Mouse (Mus musculus) Patski (cell line): Measurements from ENCODE around the gene Celsr2. TPM values are rescaled to one million over a fixed set of nuclear protein-coding genes. Genes with fewer than 3 reads are reported as not detected.
A peak's percentile ranks its signal among the peaks of the same experiment; 100 is the strongest.

Source experiments
- ATAC-seq: fragments of 100-300 bp; one replicate; pipeline ENCODE4 v1.8.0; 2021
- CTCF ChIA-PET: fragments of 350-600 bp; sonication (Branson Sonifier 250); formaldehyde crosslinking; loops from one replicate; lab custom pipeline; 2022; ENCODE audit warnings: inconsistent platforms; lab: Charles Lee
- POLR2A ChIA-PET: fragments of 350-600 bp; sonication (Branson Sonifier 250); formaldehyde crosslinking; loops from one replicate; lab custom pipeline; 2022; ENCODE audit warnings: antibody characterized with exemption, inconsistent platforms; lab: Charles Lee
- DNase-seq: peaks from one replicate; pipeline ENCODE4 v3.0.0-alpha.2; 2011; ENCODE audit warnings: low read depth, low spot score
- H3K27me3 ChIP-seq: fragments of 371-371 bp; one replicate; pipeline ENCODE4 v1.5.1; 2021
- CTCF ChIP-seq: fragments of 100-300 bp; IDR thresholded peaks from one replicate; pipeline ENCODE4 v1.5.1; 2021
- in situ Hi-C: fragments of 300-500 bp; cut with MboI; formaldehyde crosslinking; loops from 3 replicates; pipeline ENCODE4 v1.11.1; 2018; ENCODE audit warnings: low pct_unique_long_range_greater_than_20kb, mixed read lengths
- polyA plus RNA-seq: library from polyadenylated mRNA; unstranded; gene quantifications from one replicate; pipeline ENCODE4 v1.2.3, GENCODE M21; 2021

Celsr2 gene
- polyA plus RNA-seq, 1 experiment from 2014 or later = 90.1 TPM

DNA sequence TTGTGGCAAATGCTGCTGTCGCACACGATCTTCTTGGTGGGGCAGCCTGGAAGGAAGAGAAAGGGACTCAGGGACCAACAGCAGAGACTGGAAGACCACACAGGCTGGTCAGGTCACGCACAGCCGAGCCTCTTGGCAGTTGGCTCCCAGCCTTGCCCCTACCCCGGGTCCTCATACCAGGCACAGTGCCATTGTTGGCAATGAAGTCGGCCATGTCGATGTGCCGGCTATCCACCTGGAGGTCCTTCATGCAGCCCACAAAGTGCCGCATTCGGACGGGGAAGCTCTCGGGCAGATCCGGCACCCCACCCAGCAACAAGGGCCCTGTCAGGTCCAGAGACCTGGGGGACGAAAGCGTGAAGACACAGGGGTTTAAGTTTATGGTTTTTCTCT, 12.8 kb downstream of the Celsr2 start:
- ATAC-seq = peak; percentile 1
- no peaks in the 10 kb centered on the region for H3K27me3 ChIP-seq
- ChIA-PET CTCF (interaction anchor here (1.2 to 5.7 kb wide), 14 partner anchors 9 to 221 kb away, joined by 3 to 37 read pairs (median 6); partner anchors contain the start of genes Sars and Taf13), POLR2A (interaction anchor here (0.5 to 5.6 kb wide), 6 partner anchors 9 to 161 kb away, joined by 3 to 27 read pairs (median 6); partner anchors contain the start of gene Sars)
- DNase-seq = no peak
- no peak for TF ChIP-seq CTCF
- in situ Hi-C loops = loop anchor here (5.0 kb wide), 1 partner anchor 160 kb away; the partner anchor contains the start of gene Tmem167b

DNA sequence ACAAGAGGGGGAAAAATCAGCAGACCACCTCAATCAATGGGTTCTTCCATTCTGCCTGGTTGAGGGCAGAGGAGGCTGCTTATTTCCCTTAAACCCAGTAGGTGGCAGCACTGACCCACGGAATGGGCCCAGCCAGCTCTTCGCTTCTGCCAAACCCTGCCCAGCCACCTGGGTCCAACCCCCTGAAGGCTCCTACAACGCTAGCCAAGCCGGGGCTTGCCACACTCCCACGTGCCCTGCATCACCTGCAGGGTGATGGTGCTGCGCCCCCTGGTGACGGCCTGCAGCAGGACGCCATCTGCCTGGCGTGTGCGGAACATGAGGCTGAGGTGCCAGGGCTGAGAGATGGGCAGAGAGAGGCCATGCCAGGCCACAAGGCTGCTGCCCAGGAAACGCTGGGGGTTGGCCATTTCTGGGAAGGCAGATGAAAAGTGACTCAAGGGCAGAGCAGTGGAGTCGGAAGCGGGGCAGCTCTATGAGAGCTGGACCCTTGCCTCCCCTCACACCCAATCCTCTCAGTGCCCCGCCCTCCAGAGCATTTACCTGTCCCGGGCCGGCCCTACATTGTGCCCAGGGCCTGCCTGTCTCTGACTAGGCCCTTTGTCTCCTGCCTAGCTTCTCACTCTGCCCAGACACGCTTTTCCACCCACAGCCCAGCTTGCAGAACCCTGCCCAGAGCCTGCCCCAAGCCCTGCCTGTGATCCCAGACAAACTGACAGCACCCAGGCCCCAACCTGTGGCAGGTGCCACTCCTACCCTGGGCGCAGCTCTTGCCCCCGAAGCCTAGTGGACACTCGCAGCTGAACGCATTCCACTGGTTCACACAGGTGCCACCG, 13.4 kb downstream of the Celsr2 start:
- ChIA-PET CTCF (interaction anchor here (0.6 to 5.7 kb wide), 29 partner anchors 9 to 259 kb away, joined by 3 to 37 read pairs (median 4); partner anchors contain the start of genes Celsr2, Psrc1, Sars and Taf13), POLR2A (interaction anchor here (0.5 to 5.6 kb wide), 9 partner anchors 9 to 161 kb away, joined by 3 to 27 read pairs (median 4); partner anchors contain the start of gene Sars)
- ATAC-seq (peak; percentile 92), DNase-seq (peak; percentile 98)
- no peak for TF ChIP-seq CTCF
- in situ Hi-C loops = loop anchor here (5.0 kb wide), 1 partner anchor 160 kb away; the partner anchor contains the start of gene Tmem167b
- no peaks in the 10 kb centered on the region for H3K27me3 ChIP-seq

DNA sequence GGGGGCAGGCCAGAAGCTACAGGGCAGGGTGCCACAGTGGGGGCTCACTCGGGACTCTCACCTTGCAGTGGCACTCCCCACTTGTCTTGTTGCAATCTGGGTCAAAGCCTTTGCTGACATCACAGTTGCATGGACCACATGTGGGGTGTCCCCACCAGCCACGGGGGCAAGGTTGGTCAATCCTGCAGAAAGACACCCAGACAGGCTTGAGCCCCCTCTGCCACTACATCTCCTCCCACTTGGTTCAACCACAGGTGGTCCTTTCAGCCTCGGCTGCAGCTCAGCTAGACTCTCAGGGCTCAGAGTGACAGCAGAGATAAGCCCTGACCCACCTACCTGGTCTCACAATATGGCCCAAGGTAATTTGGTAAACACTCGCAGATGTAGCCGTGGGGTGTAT, 14.9 kb downstream of the Celsr2 start:
- H3K27me3 ChIP-seq = no peaks in the 10 kb centered on the region
- CTCF ChIA-PET = interaction anchor here (1.0 to 5.7 kb wide), 14 partner anchors 10 to 260 kb away, joined by 3 to 37 read pairs (median 6); partner anchors contain the start of genes Celsr2, Psrc1 and Tmem167b
- TF ChIP-seq CTCF = no peak
- POLR2A ChIA-PET = interaction anchor here (1.2 to 5.6 kb wide), 3 partner anchors 13 to 44 kb away, joined by 3 to 27 read pairs (median 25); partner anchors contain the start of gene Sars
- no peak for ATAC-seq
- in situ Hi-C loops = loop anchor here (5.0 kb wide), 1 partner anchor 162 kb away; the partner anchor contains the start of gene Tmem167b
- DNase-seq = no peak

DNA sequence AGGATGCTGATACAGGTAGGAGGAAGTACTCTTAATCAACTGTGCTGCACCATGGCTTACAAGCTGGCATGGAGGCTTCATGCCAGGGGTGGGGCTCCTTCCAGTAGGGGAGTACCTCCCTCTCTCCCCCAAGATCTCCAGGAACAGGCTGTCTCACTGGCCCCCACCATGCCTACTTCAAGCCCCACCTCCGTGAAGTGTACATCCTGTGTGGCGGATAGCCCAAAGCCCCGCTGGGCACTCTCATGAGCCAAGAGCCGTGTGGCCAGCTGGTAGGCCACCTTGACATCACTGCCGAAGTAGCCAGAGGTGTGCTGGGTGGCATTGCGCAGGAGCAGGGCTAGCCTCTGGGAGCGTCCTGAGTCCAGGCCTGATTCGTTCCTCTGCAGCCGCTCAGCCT, 17.1 kb downstream of the Celsr2 start:
- DNase-seq = no peak
- in situ Hi-C loops = loop anchor here (5.0 kb wide), 1 partner anchor 64 kb away; no protein-coding TSS in a partner anchor
- ChIA-PET CTCF (interaction anchor here (1.1 to 2.2 kb wide), 2 partner anchors 10 to 164 kb away, joined by 3 to 9 read pairs; partner anchors contain the start of gene Tmem167b), POLR2A (no interaction called here)
- TF ChIP-seq CTCF = no peak
- H3K27me3 ChIP-seq = no peaks in the 10 kb centered on the region
- ATAC-seq = no peak

- POLR2A ChIA-PET = interaction anchor here (0.6 kb wide), 1 partner anchor 234 kb away, joined by 4 read pairs; no protein-coding TSS in a partner anchor
- in situ Hi-C loops = no loop called here
- no peak for ATAC-seq
- H3K27me3 ChIP-seq = no peaks in the 10 kb centered on the region
- TF ChIP-seq CTCF = no peak
- CTCF ChIA-PET = interaction anchor here (0.7 to 1.4 kb wide), 2 partner anchors 9 to 66 kb away, joined by 3 to 7 read pairs; no protein-coding TSS in a partner anchor
- DNase-seq = no peak
Measured at GRCm38 (mm10) chr3:108392793-108393192, 22.6 kb downstream of the Celsr2 start.

DNA sequence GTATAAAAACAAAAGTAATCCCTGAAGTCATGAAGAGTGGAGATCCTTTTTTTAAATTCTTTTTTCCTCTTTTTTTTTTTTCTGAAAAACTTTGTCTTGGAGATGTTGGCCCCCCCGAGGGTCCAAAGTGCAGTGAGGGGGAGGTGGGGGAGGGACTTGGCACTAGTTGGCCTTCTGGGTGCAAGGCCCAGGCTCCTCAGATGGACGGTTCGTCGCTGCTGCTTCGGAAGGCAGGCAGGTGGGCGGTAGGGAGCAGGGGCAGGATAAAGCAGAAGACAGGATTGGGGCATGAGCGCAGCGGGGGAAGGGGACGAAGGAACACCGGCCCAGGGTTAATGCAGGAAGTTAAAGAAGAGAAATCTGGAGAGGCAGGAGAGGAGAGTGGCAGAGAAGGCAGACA, 23.1 kb downstream of the Celsr2 start:
- ChIA-PET POLR2A (no interaction called here), CTCF (interaction anchor here (0.7 to 1.4 kb wide), 2 partner anchors 9 to 67 kb away, joined by 3 to 7 read pairs; no protein-coding TSS in a partner anchor)
- ATAC-seq = no peak
- H3K27me3 ChIP-seq = no peaks in the 10 kb centered on the region
- no peak for TF ChIP-seq CTCF
- DNase-seq = no peak
- in situ Hi-C loops = no loop called here

GRCm38 (mm10) chr3:108389111-108389545, 26.2 kb downstream of the Celsr2 start:
- ChIA-PET CTCF (interaction anchor here (0.6 to 6.3 kb wide), 33 partner anchors 9 to 224 kb away, joined by 3 to 100 read pairs (median 4); partner anchors contain the start of genes Cyb561d1, Mybphl and Sort1), POLR2A (interaction anchor here (0.5 to 3.1 kb wide), 4 partner anchors 15 to 107 kb away, joined by 3 to 18 read pairs (median 4); partner anchors contain the start of gene Sort1)

GRCm38 (mm10) chr3:108386186-108386585, 29.2 kb downstream of the Celsr2 start:
- ChIA-PET CTCF (interaction anchor here (4.1 to 6.3 kb wide), 3 partner anchors 11 to 105 kb away, joined by 37 to 100 read pairs (median 45); partner anchors contain the start of gene Sort1), POLR2A (no interaction called here)
- ATAC-seq (no peak), DNase-seq (no peak)
- no peaks in the 10 kb centered on the region for H3K27me3 ChIP-seq
- in situ Hi-C loops = loop anchor here (5.0 kb wide), 2 partner anchors 109 to 219 kb away; no protein-coding TSS in a partner anchor
- no peak for TF ChIP-seq CTCF

More at GRCm38 (mm10) chr3:108389111-108389545, 26.2 kb downstream of the Celsr2 start:
- TF ChIP-seq CTCF = no peak
- ATAC-seq = peak; percentile 70
- DNase-seq = peak; percentile 97
- in situ Hi-C loops = loop anchor here (5.0 kb wide), 2 partner anchors 112 to 222 kb away; no protein-coding TSS in a partner anchor
- H3K27me3 ChIP-seq = no peaks in the 10 kb centered on the region

DNA sequence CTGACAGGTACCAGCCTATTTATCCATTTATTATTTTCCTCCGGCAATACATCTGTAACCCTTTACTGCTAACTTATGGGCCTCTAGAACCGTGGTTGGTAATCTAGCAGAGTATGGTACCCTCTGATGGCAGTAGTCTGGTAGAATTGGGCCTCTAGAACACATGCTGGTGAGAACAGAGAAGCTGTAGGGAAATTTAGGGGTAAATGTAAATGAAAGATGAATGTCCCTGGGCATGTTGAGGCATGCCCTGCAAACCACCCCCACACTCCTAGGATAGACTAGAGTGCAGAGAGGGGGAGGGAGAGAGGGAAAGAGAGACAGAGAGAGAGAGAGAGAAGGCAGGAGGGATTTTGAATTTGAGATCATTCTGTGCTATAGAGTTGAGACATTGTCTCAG, 30.9 kb downstream of the Celsr2 start:
- in situ Hi-C loops = no loop called here
- TF ChIP-seq CTCF = no peak
- no peaks in the 10 kb centered on the region for H3K27me3 ChIP-seq
- ATAC-seq (no peak), DNase-seq (no peak)
- CTCF ChIA-PET = interaction anchor here (1.1 to 3.9 kb wide), 4 partner anchors 10 to 103 kb away, joined by 3 to 39 read pairs (median 6); partner anchors contain the start of gene Mybphl
- POLR2A ChIA-PET = interaction anchor here (0.8 to 1.4 kb wide), 3 partner anchors 20 to 102 kb away, joined by 3 to 6 read pairs (median 3); no protein-coding TSS in a partner anchor
